Mouse (Mus musculus): Measurements from ENCODE around the gene Patz1.

Gene Patz1

DNA sequence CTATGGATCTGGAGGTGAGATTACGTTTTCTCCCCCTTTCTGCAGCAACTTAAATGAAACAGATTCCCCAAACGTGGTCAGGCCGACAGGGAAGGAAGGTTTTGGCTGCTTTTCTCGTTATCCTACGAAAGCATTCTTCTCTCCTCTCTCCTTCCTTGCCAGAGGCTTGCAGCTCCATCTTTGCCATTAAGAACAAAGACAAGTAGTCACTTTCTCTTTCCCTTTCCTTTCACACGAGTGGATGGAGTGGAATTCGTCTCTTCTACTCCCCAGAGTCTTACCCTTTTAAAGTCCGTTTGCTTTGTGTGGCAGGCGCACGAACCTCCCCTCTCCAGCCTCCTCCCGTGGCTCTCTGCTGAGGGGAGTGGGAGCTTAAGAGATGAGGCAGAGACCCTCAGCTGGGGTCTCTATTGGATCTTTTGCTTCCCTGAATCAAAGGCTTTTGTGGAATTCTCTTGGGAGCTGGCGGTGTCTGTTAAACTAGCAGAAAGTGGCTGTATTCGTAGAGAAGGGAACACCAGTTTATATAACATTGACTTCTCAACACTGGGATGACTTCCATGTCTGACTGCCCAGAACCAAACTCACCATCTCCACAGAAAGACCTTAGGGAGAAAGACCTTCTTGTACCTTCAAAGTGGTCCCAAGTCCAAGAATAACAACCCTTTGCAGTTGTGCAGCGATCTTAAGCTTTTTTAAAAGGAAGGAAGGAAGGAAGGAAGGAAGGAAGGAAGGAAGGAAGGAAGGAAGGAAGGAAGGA lies 42.5 kb downstream of the Patz1 start:
- DNase-seq = no peak

DNA sequence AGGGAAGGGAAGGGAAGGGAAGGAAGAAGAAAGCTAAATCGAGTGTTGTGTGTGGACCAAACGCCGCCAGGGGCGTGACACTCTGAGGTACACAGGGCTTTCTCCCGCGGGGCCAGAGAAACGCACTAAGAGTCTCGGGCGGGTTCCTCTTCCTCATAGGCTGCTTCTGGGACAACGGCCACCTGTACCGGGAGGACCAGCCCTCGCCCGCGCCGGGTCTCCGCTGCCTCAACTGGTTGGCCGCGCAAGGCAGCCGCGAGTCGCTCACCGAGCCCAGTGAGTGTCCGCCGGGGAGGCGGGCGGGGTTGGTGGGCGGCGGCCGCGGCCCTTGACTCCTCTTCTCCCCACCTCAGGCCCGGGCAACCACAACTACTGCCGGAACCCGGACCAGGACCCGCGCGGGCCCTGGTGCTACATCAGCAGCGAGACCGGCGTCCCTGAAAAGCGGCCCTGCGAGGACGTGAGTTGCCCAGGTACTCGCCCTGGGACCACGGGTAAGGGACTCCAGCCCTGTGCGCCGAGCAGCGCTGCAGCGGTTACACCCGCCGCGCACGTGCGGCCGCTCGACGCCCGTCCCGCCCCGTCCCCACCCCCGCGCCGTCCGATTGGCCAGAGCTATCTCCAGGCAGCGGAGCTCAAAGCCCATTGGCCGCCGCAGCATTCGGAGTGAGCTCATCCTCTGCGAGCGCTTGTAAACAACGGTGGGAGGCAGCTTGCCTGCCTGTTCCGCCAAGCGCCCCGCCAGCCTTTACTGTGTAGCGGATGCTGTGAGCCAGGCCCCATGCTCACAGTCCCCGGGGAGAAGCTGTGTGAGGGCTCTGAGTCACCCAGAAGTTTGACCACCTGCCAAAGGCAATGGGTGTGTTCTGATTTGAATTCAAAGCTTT lies 43.3 kb downstream of the Patz1 start:
- DNase-seq = peak; percentile 90

DNA sequence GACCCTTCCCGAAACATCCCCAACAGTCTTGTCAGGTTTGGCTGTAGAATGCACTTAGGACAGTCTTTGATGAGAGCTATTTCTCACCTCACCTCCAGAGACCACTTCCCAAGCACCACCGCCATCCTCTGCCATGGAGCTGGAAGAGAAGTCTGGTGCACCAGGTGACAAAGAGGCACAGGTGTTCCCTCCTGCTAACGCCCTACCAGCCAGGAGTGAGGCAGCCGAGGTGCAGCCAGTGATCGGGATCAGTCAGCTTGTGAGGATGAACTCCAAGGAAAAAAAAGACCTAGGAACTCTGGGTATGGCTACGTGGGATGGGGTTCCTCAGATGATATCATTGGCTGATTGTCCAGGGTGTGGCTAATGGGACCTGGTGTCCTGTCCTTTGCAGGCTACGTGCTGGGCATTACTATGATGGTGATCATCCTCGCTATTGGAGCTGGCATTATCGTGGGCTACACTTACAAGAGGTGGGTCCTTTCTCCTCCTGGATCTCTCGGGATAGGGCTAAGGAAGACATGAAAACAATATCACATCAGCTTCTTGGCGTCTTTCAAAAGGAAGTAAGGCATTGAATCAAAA lies 44.5 kb downstream of the Patz1 start:
- no peak for DNase-seq

DNA sequence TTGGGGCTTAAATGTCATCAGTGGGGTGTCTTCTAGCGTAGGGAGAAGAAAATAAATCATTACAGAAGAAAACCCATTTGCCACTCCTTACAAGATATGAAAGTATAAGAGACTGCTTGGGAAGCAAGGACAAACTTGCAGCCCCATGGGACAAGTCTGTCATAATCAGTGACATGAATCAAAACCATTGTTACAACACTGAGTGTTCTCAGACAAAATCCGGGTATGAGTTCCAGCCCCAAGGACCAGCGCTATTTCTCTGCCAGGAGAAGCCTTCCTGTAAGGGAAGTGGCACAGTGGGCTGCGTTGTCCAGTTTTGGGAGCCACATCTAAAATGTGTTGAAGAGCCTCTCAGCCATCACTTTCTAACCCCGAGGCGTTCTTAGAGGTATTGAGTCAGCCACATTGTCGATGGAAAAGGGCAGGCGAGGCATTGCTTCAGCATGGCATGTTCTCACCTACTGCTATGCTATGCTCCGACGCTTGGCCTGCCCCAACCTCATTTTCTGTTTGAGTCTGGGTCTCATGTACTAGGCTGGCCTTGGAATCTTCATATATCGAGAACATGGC lies 45.6 kb downstream of the Patz1 start:
- DNase-seq = no peak

DNA sequence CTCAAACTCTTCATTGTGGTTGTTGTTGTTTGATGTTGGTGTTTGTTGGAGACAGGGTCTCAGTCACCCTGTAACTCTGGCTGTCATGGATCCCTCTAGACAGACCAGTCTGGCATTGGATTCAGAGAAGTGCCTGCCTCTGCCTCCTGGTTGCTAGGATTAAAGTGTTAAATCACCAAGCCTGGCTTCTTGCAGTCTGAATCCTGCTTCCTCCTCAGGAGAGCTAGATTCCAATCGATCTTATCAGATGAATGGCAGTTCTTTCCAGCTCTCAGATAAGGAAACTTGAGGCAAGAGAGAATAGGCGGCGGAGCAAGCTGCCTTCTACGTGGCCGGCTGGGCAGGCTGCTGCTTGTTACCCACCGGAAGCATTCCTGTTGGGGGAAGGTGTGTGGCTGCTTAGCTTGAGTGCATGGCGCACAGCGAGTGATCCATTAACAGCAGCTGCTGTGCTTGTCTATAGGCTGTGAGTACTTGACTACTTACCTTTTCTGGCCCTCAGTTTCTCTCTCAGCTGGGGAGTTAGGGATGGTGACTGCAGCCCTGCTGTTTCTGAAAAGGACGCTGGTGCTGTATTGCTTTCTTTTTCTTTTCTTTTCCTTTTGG lies 46.1 kb downstream of the Patz1 start:
- no peak for DNase-seq

DNA sequence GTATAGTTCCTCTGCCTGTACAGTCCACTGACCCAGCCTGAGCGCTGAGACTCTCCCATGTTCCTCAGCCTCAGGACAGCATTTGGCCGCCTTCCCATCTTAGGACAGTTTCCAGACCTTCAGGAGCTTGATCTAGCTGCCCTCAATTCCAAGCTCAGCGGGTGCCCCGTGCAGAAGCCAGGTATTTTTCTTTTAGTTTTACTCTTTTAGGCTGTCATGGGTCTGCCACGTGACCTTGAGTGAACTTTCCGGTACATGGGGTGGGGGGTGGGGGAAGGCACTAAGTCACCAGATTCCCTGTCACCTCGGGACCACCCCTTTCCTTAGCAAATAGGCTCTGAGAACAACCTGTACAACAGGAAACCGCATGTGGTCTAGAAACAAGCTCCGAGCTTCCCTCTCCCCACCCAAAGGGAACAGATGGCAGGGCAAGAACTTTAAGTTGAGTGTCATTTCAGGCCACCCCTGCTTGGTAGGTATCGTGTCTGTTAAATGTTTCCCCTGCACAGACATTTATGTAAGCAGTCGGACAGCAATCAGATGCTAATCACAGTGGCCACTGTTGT lies 47.1 kb downstream of the Patz1 start:
- peak; percentile 37 for DNase-seq

DNA sequence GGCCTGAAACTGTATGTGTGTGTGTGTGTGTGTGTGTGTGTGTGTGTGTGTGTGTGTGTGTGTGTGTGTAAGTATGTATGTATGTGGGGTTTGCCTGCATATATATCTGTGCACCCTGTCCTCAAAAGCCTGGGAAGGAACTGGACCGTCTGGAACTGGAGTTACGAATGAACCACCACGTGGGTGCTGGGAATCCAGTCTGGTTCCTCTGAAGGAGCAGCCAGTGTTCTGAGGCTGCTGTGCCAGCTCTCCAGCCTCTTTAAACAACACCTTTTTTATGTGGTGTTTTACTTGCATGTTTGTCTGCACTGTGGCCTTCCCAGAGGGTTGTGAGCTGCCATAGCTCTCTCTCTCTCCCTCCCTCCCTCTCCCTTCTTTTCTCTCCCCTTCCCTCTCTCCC lies 47.9 kb downstream of the Patz1 start:
- DNase-seq = no peak

DNA sequence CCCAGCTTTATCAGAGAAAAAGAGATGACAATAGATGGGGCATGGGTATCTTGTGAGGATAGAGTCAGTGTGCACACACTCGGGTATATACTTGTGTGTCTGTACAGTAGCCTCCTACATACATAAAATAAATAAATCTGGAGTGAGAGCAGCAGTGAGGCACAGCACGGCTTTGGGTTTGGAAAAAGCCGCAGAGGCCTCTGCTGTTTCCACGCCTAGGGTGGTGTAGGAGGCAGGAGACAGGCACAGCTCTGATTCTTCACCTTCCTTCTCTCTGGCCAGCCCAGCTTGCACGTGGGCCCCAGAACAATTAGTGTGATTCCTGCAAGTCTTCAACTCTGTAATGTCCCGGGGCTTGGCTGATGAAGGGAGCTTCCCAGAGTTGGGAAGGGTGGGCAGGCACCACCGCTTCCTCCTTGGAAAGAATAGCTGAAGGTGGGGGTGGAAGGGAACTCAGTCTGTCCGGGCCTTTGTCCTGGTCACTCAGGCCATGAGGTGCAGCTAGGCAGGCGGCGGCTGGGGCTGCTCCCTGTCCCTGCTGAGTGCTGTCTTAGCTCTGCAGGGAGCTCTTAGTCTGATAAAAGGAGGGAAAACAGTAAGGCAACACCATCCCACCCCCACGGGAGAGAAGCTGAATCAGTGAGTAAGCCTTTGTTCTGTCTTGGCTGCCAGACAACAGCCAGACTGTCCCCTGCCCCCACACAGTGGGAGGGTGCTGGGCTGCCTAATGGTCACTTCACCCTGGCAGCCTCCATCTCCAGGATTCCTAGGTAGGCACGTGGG lies 48.7 kb downstream of the Patz1 start:
- no peak for DNase-seq

DNA sequence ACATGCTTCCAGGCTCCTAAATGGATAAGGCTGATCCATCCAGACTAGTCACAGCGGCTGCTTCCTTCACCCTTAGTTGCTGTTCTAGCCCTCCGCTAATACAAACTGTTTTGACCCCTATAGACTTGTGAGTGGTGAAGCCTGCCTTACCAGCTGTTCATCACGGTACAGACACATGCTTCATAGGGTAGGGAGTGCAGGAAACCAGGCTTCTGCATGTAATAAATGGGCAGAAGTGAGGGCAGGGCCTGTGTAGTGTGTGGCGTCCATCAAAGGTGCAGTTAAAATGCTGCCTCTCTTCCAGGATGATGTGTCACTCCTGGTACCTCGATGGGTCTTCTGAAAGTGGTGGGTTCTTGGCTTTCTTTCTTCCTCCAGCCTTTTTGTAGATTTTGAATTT lies 49.3 kb downstream of the Patz1 start:
- no peak for DNase-seq

DNA sequence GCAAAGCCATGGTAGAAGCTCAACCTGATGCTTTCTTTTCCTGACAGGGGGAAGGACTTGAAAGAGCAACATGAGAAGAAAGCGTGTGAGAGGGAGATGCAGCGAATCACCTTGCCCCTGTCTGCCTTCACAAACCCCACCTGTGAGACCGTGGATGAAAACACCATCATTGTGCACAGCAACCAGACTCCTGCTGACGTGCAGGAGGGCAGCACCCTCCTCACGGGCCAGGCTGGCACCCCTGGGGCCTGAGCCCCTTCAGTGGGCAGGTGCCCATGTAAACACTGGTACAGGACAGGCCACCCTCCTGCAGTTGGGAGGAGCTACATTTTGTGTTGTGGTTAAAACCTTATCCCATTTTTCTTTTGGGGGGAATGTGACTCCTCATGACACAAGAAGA lies 52.8 kb downstream of the Patz1 start:
- DNase-seq = no peak

DNA sequence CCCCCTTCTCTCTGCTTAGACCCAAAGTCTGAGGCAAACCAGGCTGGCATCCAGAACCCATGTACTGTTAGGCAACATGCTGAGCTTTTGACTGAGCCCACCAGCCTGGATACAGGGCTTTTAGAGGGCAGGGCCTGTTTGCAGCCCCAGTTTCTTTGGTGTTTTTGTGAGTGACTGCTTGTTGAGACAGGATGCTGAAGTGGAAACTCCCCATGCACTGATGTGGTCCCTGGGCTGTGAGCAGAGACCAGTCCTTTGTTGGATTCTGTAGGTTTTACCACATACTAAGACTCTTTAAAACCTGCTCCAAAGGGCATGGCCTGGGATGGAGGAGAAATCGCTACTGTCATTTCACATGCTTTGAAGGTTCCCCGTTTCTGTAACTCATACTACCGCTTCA lies 56.2 kb downstream of the Patz1 start:
- DNase-seq = no peak

DNA sequence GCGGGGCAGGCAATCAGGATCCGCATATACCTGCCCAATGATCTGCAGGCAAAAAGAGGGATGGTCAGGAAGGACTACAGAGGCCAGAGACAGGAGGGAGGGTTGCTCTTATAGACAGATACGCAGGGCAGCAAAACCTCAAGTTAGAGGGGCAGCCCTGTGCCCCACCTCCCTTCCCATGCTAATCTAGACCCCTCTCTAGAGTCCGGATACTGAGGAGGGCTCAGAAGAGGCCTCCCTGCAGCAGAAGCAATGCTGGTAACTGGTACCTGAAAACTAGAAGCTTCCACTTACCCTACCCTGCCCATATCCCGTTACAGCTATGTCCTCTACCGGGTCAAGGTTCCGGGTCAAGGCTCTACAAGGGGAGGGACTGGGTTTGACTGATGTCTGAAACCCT lies 57.7 kb downstream of the Patz1 start:
- no peak for DNase-seq

DNA sequence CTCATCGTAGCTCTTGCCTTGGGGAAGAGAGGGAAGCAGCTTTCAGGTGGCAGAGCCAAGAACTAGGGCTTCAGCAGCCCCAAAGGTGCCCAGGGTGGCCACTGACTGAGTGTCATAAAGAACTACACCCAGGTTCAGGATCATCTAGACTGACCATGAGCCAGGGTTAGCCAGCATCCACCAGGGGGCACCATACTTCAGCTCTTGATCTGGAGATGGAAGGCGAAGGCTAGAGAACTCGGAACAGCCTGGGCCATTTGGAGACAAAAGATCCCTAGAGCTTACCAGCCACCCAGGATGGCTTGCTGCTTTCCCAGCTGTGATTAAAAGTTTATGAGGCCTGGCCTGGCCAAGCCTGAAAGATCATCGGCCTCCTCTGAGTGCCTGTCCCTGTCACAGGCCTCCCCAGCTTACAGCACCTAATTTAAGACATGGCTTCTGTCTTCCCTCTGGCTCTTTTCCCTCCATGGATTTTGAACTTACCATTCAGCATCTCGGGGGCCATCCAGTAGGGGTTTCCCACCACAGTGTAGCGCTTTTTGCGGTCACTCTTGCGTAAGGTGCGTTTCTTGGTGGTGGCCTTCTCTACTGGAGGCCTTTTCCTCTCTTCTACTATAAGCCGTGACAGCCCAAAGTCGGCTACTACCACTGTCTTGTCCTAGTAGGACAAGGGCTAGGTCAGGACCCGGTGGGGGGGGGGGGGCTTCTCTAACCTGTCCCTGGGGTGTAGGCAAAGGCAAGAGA lies 58.6 kb downstream of the Patz1 start:
- DNase-seq = peak; percentile 90

DNA sequence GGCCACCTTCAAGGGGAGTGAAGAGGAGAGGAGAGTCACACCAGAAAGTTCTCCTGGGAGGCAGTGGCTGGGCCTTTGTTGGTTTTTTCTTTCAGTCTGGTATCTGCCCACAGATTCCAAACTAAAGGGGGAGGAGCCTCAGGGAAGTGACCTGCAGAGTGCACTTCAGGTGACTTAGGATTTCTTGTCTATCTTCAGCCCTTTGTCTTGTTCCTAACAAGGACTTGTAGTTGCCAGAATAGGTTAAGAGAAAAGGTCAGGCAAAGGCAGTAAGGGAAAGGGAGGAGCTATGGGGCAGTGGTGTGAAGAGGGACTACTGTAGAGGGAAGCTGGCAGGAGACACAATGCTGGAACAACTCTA lies 59.1 kb downstream of the Patz1 start:
- no peak for DNase-seq

DNA sequence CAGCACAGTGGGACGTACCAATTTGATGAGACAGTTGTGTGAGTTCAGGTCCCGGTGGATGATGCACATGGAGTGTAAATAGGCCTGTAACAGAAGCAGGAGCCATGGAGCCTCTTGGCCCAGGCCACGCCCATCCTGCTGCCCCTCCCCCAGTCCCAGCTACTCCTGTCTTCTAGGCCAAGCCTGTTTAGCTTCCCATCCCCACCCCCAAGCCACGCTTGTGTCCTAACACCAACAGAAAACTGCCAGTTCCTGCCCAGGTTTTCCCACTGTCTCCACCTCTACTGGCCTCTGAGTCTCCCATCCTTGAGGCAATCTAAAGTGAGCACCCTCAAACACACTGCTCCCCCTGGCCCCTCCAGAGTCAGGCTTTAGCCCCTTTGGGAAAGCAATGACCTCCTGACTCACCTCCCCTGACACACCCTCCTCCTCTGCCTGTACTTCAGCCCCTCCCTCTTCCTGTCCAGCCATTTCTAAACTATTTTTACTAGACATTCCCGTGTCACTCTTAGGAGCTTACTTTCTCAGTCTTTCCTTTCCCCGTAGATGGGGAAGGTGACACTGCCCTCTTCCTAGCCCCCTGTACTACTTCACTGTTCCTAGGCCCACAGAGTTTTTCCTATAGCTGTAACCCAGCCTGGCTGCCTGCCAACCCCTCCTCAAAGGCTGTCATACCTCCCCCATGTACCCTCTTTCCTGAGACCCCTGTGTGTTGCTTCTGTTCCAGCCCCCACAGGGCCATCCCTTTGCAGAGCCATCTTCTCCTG lies 60.1 kb downstream of the Patz1 start:
- DNase-seq = peak; percentile 40

DNA sequence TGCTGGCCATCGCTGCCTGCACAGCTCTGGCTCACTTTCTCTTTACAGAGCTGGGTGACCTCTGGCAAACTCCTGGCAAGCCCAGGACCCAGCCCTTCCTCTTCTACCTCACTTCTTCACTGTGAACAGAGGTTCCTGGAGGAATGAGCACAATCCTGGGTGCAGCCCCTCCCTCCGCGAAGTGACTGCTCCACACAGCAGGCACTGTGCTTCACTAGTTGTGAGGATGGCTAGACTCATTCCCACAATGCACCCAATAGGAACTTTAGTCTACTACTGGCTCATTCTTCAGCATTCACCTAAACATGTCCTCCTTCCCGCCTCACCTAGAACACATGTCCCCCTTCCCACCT lies 60.6 kb downstream of the Patz1 start:
- no peak for DNase-seq

DNA sequence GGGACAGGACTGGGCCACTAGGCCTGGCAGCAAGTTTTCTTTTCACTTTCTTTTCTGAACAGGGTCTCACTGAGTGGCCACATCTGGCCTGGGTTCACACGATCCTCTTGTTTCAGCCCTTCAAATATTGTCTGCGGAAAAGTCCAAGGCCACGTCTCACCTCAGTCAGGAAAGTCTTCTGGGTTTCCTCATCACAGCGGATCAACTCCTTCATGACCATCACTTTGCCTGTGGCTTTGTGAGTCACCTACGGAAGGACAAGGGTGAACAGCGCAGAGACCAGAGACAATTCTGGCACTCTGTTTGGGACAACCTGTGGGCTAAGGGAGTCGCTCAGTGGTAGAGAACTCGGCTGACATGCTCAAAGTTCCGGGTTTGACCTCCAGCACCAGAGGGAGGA lies 63.5 kb downstream of the Patz1 start:
- no peak for DNase-seq

DNA sequence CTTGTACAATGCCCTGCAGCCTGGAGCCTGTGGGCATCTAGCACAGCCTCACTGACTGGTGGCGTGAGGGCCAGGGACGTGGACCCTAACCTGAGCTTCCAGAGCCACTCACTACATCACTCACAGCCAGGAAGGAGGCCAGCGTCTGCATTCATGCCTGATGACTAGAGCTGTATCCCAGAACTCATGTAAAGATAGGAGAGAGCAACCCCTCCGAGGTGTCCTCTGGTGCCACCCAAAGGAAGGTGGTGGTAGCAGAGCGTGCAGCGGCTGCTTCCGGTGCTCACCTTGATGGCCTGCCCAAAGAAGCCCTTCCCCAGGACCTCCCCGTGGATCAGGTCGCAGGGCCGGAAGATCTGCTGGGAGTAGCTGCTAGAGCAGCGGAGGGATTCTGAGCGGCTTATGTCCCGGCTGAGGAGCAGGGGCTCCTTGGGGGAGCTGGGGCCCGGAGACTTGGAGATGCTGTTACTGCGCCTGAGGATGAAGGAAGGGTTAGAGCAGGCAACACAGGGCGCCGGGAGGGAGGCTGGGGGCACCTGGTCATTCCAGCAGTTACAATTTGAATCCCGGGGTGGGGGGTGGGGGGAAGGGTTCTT lies 64.4 kb downstream of the Patz1 start:
- DNase-seq = no peak

All from kidney, adult 9 months (tissue).